Mouse (Mus musculus) MEL (cell line): ENCODE results near the gene Zfp446. TPM values are rescaled to one million over a fixed set of nuclear protein-coding genes. Genes with fewer than 3 reads are reported as not detected.
A peak's percentile ranks its signal among the peaks of the same experiment; 100 is the strongest.

Experiments
- DNase-seq: peaks from one replicate; pipeline ENCODE4 v3.0.0; 2011; ENCODE audit warnings: low read depth, low spot score
- H3K27ac ChIP-seq: 2 replicates; pipeline ENCODE4 v1.5.1; 2012; ENCODE audit warnings: low read depth, mild to moderate bottlenecking, control low read depth, low read length, moderate library complexity; ENCODE audit not compliant: control insufficient read depth
- H3K27me3 ChIP-seq, 2 experiments: fragments of 150-350 bp in 1 of 2; sonication (generic) in 1 of 2; 2 replicates each; pipeline ENCODE4 v1.6.1; 2012; ENCODE audit warnings: low read length in 2 of 2, mild to moderate bottlenecking in 2 of 2, improper control_type of control experiment in 1 of 2, moderate library complexity in 1 of 2; ENCODE audit not compliant: insufficient read depth in 2 of 2, control insufficient read depth in 1 of 2
- H3K36me3 ChIP-seq, 2 experiments: 2 replicates each; pipeline ENCODE4 v1.6.1; 2012 to 2014; ENCODE audit warnings: low read length in 2 of 2, improper control_type of control experiment in 1 of 2, inconsistent platforms in 1 of 2, mild to moderate bottlenecking in 1 of 2; ENCODE audit not compliant: insufficient read depth in 2 of 2, control insufficient read depth in 1 of 2
- H3K4me1 ChIP-seq, 2 experiments: fragments of 150-350 bp in 1 of 2; sonication (generic) in 1 of 2; 2 replicates each; pipeline ENCODE4 v1.6.1; 2012; ENCODE audit warnings: low read length in 2 of 2, improper control_type of control experiment in 1 of 2, mild to moderate bottlenecking in 1 of 2; ENCODE audit not compliant: insufficient read depth in 2 of 2, control insufficient read depth in 1 of 2
- H3K4me3 ChIP-seq, 2 experiments: fragments of 150-350 bp in 1 of 2; sonication (generic) in 1 of 2; 2 replicates each; pipeline ENCODE4 v1.5.1; 2012; ENCODE audit warnings: low read depth in 2 of 2, low read length in 2 of 2, mild to moderate bottlenecking in 2 of 2, moderate library complexity in 2 of 2, control low read depth in 1 of 2, improper control_type of control experiment in 1 of 2; ENCODE audit not compliant: control insufficient read depth in 1 of 2, insufficient read depth in 1 of 2
- H3K79me2 ChIP-seq: 2 replicates; pipeline ENCODE4 v1.6.1; 2012; ENCODE audit warnings: mild to moderate bottlenecking, low read length, moderate library complexity; ENCODE audit not compliant: control insufficient read depth, poor library complexity, insufficient read depth
- H3K9ac ChIP-seq: 2 replicates; pipeline ENCODE4 v1.6.1; 2012; ENCODE audit warnings: low read depth, mild to moderate bottlenecking, control low read depth, low read length, moderate library complexity; ENCODE audit not compliant: control insufficient read depth, poor library complexity, severe bottlenecking
- H3K9me3 ChIP-seq: fragments of 150-350 bp; sonication (generic); replicated peaks from 2 replicates; pipeline ENCODE4 v1.6.1; 2012; ENCODE audit warnings: mild to moderate bottlenecking, low read length, improper control_type of control experiment, moderate library complexity; ENCODE audit not compliant: insufficient read depth
- BHLHE40 ChIP-seq: IDR thresholded peaks from 2 replicates; pipeline ENCODE4 v1.6.1; 2012; ENCODE audit warnings: low read depth, mild to moderate bottlenecking, inconsistent platforms, low read length, improper control_type of control experiment, borderline replicate concordance
- CTCF ChIP-seq, 3 experiments: IDR thresholded peaks in 2 of 3; conservative IDR thresholded peaks in 1 of 3; 2 replicates each; pipeline ENCODE4 v1.5.1; 2011 to 2012; ENCODE audit warnings: low read length in 3 of 3, low read depth in 2 of 3, mild to moderate bottlenecking in 2 of 3, improper control_type of control experiment in 1 of 3, inconsistent platforms in 1 of 3, mixed read lengths in 1 of 3, moderate library complexity in 1 of 3; ENCODE audit not compliant: control insufficient read depth in 1 of 3, insufficient read depth in 1 of 3, poor library complexity in 1 of 3, severe bottlenecking in 1 of 3
- ETS1 ChIP-seq: IDR thresholded peaks from 2 replicates; pipeline ENCODE4 v1.6.1; 2012; ENCODE audit warnings: low read depth, mild to moderate bottlenecking, inconsistent platforms, low read length, improper control_type of control experiment, moderate library complexity
- GABPA ChIP-seq: IDR thresholded peaks from 2 replicates; pipeline ENCODE4 v1.6.1; 2012; ENCODE audit warnings: low read depth, mild to moderate bottlenecking, inconsistent platforms, low read length, improper control_type of control experiment, moderate library complexity
- HCFC1 ChIP-seq: IDR thresholded peaks from 2 replicates; pipeline ENCODE4 v1.6.1; 2012; ENCODE audit warnings: low read depth, mild to moderate bottlenecking, inconsistent platforms, low read length, improper control_type of control experiment, moderate library complexity
- MAFK ChIP-seq: IDR thresholded peaks from 2 replicates; pipeline ENCODE4 v1.6.1; 2011; ENCODE audit warnings: low read depth, mild to moderate bottlenecking, low read length, improper control_type of control experiment, borderline replicate concordance
- MAZ ChIP-seq: IDR thresholded peaks from 2 replicates; pipeline ENCODE4 v1.6.1; 2012; ENCODE audit warnings: low read depth, mild to moderate bottlenecking, inconsistent platforms, low read length, improper control_type of control experiment
- MXI1 ChIP-seq: IDR thresholded peaks from 2 replicates; pipeline ENCODE4 v1.6.1; 2011; ENCODE audit warnings: mild to moderate bottlenecking, low read depth, low read length, improper control_type of control experiment
- MYC ChIP-seq: IDR thresholded peaks from 2 replicates; pipeline ENCODE4 v1.6.1; 2011; ENCODE audit warnings: low read depth, mild to moderate bottlenecking, low read length, improper control_type of control experiment, moderate library complexity
- NRF1 ChIP-seq: IDR thresholded peaks from 2 replicates; pipeline ENCODE4 v1.6.1; 2014; ENCODE audit warnings: low read depth, mild to moderate bottlenecking, inconsistent platforms, low read length, improper control_type of control experiment, moderate library complexity; ENCODE audit not compliant: poor library complexity, insufficient read depth, severe bottlenecking
- POLR2A ChIP-seq, 2 experiments: IDR thresholded peaks; 2 replicates each; pipeline ENCODE4 v1.6.1; 2011 to 2012; ENCODE audit warnings: low read length in 2 of 2, mild to moderate bottlenecking in 2 of 2, control low read depth in 1 of 2, improper control_type of control experiment in 1 of 2, low read depth in 1 of 2, moderate library complexity in 1 of 2; ENCODE audit not compliant: control insufficient read depth in 1 of 2, insufficient read depth in 1 of 2, poor library complexity in 1 of 2
- POLR2AphosphoS2 ChIP-seq: IDR thresholded peaks from 2 replicates; pipeline ENCODE4 v1.6.1; 2011; ENCODE audit warnings: low read length, improper control_type of control experiment
- RAD21 ChIP-seq: IDR thresholded peaks from 2 replicates; pipeline ENCODE4 v1.6.1; 2011; ENCODE audit warnings: mild to moderate bottlenecking, low read depth, low read length, improper control_type of control experiment
- RCOR1 ChIP-seq: IDR thresholded peaks from 2 replicates; pipeline ENCODE4 v1.6.1; 2012; ENCODE audit warnings: low read depth, mild to moderate bottlenecking, inconsistent platforms, low read length, improper control_type of control experiment
- SMC3 ChIP-seq: IDR thresholded peaks from 2 replicates; pipeline ENCODE4 v1.6.1; 2011; ENCODE audit warnings: low read depth, low read length, improper control_type of control experiment
- TCF12 ChIP-seq: IDR thresholded peaks from 2 replicates; pipeline ENCODE4 v1.6.1; 2014; ENCODE audit warnings: low read depth, mild to moderate bottlenecking, inconsistent platforms, low read length, improper control_type of control experiment, moderate library complexity
- USF2 ChIP-seq, 2 experiments: IDR thresholded peaks; 2 replicates each; pipeline ENCODE4 v1.6.1; 2011 to 2012; ENCODE audit warnings: improper control_type of control experiment in 2 of 2, low read length in 2 of 2, borderline replicate concordance in 1 of 2, inconsistent platforms in 1 of 2, low read depth in 1 of 2, mild to moderate bottlenecking in 1 of 2; ENCODE audit not compliant: insufficient read depth in 1 of 2
- ZMIZ1 ChIP-seq: IDR thresholded peaks from 2 replicates; pipeline ENCODE4 v1.6.1; 2012; ENCODE audit warnings: low read depth, mild to moderate bottlenecking, inconsistent platforms, low read length, improper control_type of control experiment, moderate library complexity
- polyA plus RNA-seq, 2 experiments: library from polyadenylated mRNA; stranded (reverse) in 1 of 2; unstranded in 1 of 2; fragments of >175 nt in 1 of 2; fragments of >200 nt in 1 of 2; gene quantifications; 2 replicates each; pipeline versions ENCODE4 v1.2.1 to v1.2.4; 2012; ENCODE audit warnings: low replicate concordance in 2 of 2, low read depth in 1 of 2; ENCODE audit not compliant: insufficient read length in 2 of 2, insufficient read depth in 1 of 2, missing spikeins in 1 of 2
- total RNA-seq: library from RNA; depleted of rRNA; stranded (reverse); fragments of 300-350 nt; gene quantifications from 2 replicates; pipeline ENCODE4 v1.2.3, GENCODE M21; 2012

Zfp446 gene
- total and polyA plus RNA-seq, 3 experiments = 3.4 to 4.9 TPM; not detected in 1

DNA sequence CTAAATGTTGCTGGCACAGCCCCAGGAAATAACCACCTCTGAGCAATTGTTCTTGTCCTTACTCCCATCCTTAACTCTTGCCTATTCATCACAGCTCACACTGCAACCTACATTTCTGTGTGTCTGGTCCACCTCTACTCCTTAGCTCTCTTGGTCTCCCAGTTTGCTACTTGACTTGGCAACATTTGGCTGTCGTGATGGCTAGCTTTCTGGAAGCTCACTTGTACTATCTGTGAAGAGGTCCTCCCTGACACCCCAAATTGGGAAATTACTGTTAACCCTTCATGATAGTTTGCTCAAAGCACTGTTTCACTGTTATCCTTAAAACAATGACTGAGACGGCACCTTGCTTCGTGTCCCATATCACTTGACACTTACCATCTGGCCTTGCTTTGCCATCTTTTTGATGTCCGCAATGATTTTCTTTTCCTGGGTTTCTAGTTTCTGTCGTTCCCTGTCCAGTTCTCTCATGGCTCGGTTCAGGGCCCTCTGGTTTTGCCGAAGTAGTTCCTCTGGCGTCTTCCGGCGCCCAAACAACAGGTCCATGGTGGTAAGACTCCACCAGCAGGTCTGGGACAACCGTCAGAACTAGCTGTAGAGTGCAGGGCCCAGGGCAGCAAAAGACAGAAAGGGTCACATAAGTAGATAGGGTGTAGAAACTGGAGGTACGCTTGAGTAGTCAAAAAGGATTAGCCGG is 56.0 kb downstream of the Zfp446 start:
- Histone ChIP-seq H3K79me2 (peaks cover 27% of the 10 kb centered on the region), H3K27ac (peak overlapping the region; percentile 86), H3K36me3 (peaks cover 4 to 7% of the 10 kb centered on the region in 2 experiments; a peak in 3 of 4 replicates), H3K27me3 (no peaks in the 10 kb centered on the region), H3K9ac (peak overlapping the region; percentile 76), H3K9me3 (no peaks in the 10 kb centered on the region), H3K4me1 (peaks cover 0 to 19% of the 10 kb centered on the region in 2 experiments; a peak in 1 of 4 replicates), H3K4me3 (peak overlapping the region; percentile 58 to 77)
- peak; percentile 49 for DNase-seq
- TF ChIP-seq MAZ (no peak), RCOR1 (no peak), POLR2A (IDR thresholded peaks at IDR 0.05; ENCODE audit: control insufficient read depth in 1 of 2, insufficient read depth in 1 of 2, low read depth in 1 of 2, low read length in 2 of 2, poor library complexity in 1 of 2) (0 out of 4 replicates have a peak, but pooled peaks of 1 of the 2 experiments have one; percentile 21), USF2 (IDR thresholded peaks at IDR 0.05; ENCODE audit: borderline replicate concordance in 1 of 2, insufficient read depth in 1 of 2, low read depth in 1 of 2, low read length in 2 of 2) (no peak), ETS1 (no peak), MYC (no peak), MXI1 (no peak), BHLHE40 (no peak), POLR2AphosphoS2 (no peak), ZMIZ1 (peak; percentile 31; the same call in 1 of the 2 replicates), SMC3 (no peak), GABPA (no peak), NRF1 (no peak), TCF12 (no peak), MAFK (no peak), CTCF (IDR thresholded peaks at IDR 0.05 in 2 of 3, conservative IDR thresholded peaks at IDR 0.05 in 1 of 3; ENCODE audit: control insufficient read depth in 1 of 3, insufficient read depth in 1 of 3, low read depth in 2 of 3, low read length in 3 of 3, poor library complexity in 1 of 3, severe bottlenecking in 1 of 3) (no peak), HCFC1 (no peak), RAD21 (no peak)
